Mouse (Mus musculus) lung, postnatal 0 days (tissue): ENCODE results near the gene Unc45b.

ENCODE experiments used
- CTCF ChIP-seq: IDR thresholded peaks from 2 replicates; pipeline ENCODE4 v1.5.1; 2016; ENCODE audit warnings: antibody characterized with exemption, mild to moderate bottlenecking
- EP300 ChIP-seq: IDR thresholded peaks from 2 replicates; pipeline ENCODE4 v1.6.1; 2016; ENCODE audit warnings: antibody characterized with exemption, mild to moderate bottlenecking, control low read depth

- TF ChIP-seq EP300 (no peak), CTCF (no peak)
Observed at GRCm38 (mm10) chr11:82861558-82861957, 48.8 kb upstream of the Unc45b start.
